In genomic region chr7:131669326-131669725, GRCm38 (mm10) we compare ENCODE assay signal across 28 mouse cellular contexts.
DNase-seq lines count a peak whose midpoint lies in the region; ATAC-seq and TF ChIP-seq lines count a peak whose summit lies in the region.
"Had no signal": no experiment of that assay in that cellular context is flagged by ENCODE, and none has a peak within 500 bp of the region (broad histone marks: within the 10 kb centered on the region; RNA-seq: fewer than 3 reads in every experiment).

No protein-coding gene starts in this region.

- no peak overlapping the region for H3K27ac ChIP-seq in forebrain, embryonic 13.5 days
- H3K27ac ChIP-seq in heart, adult 2 months = no peak overlapping the region
- H3K27ac ChIP-seq: embryonic facial prominence, embryonic 12.5 days; heart, embryonic 15.5 days; hindbrain, embryonic 15.5 days; kidney, postnatal 0 days; limb, embryonic 15.5 days; liver, embryonic 14.5 days; stomach, embryonic 15.5 days had no signal

- no peak for ATAC-seq in forebrain, embryonic 13.5 days
- ATAC-seq: activated CD4-positive, CD25-positive, alpha-beta regulatory T cell, adult 4 months; forebrain, embryonic 14.5 days; midbrain, embryonic 16.5 days had no signal

- TF ChIP-seq POLR2A in heart, adult 2 months (IDR thresholded peaks at IDR 0.05; ENCODE audit: insufficient read depth, low read depth, low read length) = no peak

- no peak overlapping the region for H3K4me3 ChIP-seq in forebrain, embryonic 13.5 days
- no peak overlapping the region for H3K4me3 ChIP-seq in heart, adult 2 months
- H3K4me3 ChIP-seq: embryonic facial prominence, embryonic 12.5 days; erythroblast, embryonic 14.5 days; heart, embryonic 15.5 days; hindbrain, embryonic 15.5 days; limb, embryonic 15.5 days; stomach, embryonic 15.5 days had no signal

- WGBS in forebrain, embryonic 13.5 days = 91% methylated on average over 4 of the region's 4 CpGs
- WGBS in heart, adult 2 months = 78% methylated on average over 4 of the region's 4 CpGs

- no peaks in the 10 kb centered on the region for H3K9me3 ChIP-seq in forebrain, embryonic 13.5 days (replicated peaks)
- H3K9me3 ChIP-seq: embryonic facial prominence, embryonic 12.5 days; heart, embryonic 15.5 days; hindbrain, embryonic 15.5 days; limb, embryonic 15.5 days; stomach, embryonic 15.5 days had no signal

- no peak overlapping the region for H3K9ac ChIP-seq in forebrain, embryonic 13.5 days
- H3K9ac ChIP-seq in heart, adult 2 months (ENCODE audit: low read depth, low read length) = no peak overlapping the region
- H3K9ac ChIP-seq: embryonic facial prominence, embryonic 12.5 days; heart, embryonic 15.5 days; hindbrain, embryonic 15.5 days; limb, embryonic 15.5 days; liver, embryonic 14.5 days; lung, embryonic 14.5 days; stomach, embryonic 15.5 days had no signal

- H3K4me2 ChIP-seq in forebrain, embryonic 13.5 days = no peak overlapping the region
- H3K4me2 ChIP-seq: embryonic facial prominence, embryonic 12.5 days; heart, embryonic 15.5 days; hindbrain, embryonic 15.5 days; limb, embryonic 15.5 days; lung, embryonic 14.5 days; stomach, embryonic 15.5 days had no signal

- H3K27me3 ChIP-seq in forebrain, embryonic 13.5 days = peaks cover 62% of the 10 kb centered on the region
- no peaks in the 10 kb centered on the region for H3K27me3 ChIP-seq in heart, adult 2 months (ENCODE audit: control insufficient read depth, insufficient read depth, low read length)
- H3K27me3 ChIP-seq: embryonic facial prominence, embryonic 12.5 days; heart, embryonic 15.5 days; hindbrain, embryonic 15.5 days; stomach, embryonic 15.5 days had no signal

- peak; percentile 12 for DNase-seq in layer of hippocampus, adult 11-12 months (ENCODE audit: low spot score)
- no peak for DNase-seq in layer of hippocampus, adult 18-20 months (ENCODE audit: low spot score in 2 of 2)
- DNase-seq in right cerebral cortex, adult 2 months (ENCODE audit: low spot score in 2 of 2) = peak; percentile 61 to 66
- DNase-seq in right cerebral cortex, postnatal 14 days = no peak
- DNase-seq in left cerebral cortex, postnatal 14 days (ENCODE audit: low spot score in 2 of 2) = peak; percentile 20 to 32
- no peak for DNase-seq in heart, adult 2 months
- DNase-seq: adrenal gland, adult 8-10 months; cerebellum, adult 18-20 months; cerebellum, postnatal 14 days; gastrocnemius, postnatal 36 days; heart, postnatal 36 days; kidney, adult 2 months; layer of hippocampus, postnatal 36 days; lung, embryonic 14.5 days; thymus, adult 18-20 months; thymus, postnatal 36 days had no signal

- no peak for TF ChIP-seq CTCF in heart, adult 2 months (IDR thresholded peaks at IDR 0.05)

- no peaks in the 10 kb centered on the region for H3K4me1 ChIP-seq in forebrain, embryonic 13.5 days
- no peaks in the 10 kb centered on the region for H3K4me1 ChIP-seq in heart, adult 2 months (ENCODE audit: control insufficient read depth, insufficient read depth, low read length)
- H3K4me1 ChIP-seq: embryonic facial prominence, embryonic 12.5 days; heart, embryonic 15.5 days; stomach, embryonic 15.5 days had no signal

- H3K36me3 ChIP-seq in forebrain, embryonic 13.5 days (ENCODE audit: poor library complexity, severe bottlenecking) = no peaks in the 10 kb centered on the region
- no peaks in the 10 kb centered on the region for H3K36me3 ChIP-seq in heart, adult 2 months (ENCODE audit: control insufficient read depth, insufficient read depth, low read length)
- H3K36me3 ChIP-seq: embryonic facial prominence, embryonic 12.5 days; heart, embryonic 15.5 days; hindbrain, embryonic 15.5 days; limb, embryonic 15.5 days; stomach, embryonic 15.5 days had no signal

- no peak for TF ChIP-seq EP300 in heart, adult 2 months (IDR thresholded peaks at IDR 0.05; ENCODE audit: insufficient read depth, low read depth, low read length)

- H3K79me2 ChIP-seq in heart, adult 2 months (replicated peaks; ENCODE audit: control insufficient read depth, insufficient read depth, low read length) = no peaks in the 10 kb centered on the region

- intact Hi-C loops in left cerebral cortex, postnatal 14 days (cut with DNase I) = no loop called here
- intact Hi-C loops in heart, adult 2 months (cut with DNase I) = no loop called here

Comparison
In these comparisons a context has a peak if more than half of its experiments do, and no peak if none do; other contexts are left out.
1. DNase-seq: peak in layer of hippocampus, adult 11-12 months (single experiment), right cerebral cortex, adult 2 months (2 of 2) and left cerebral cortex, postnatal 14 days (2 of 2); none in layer of hippocampus, adult 18-20 months (0 of 2), right cerebral cortex, postnatal 14 days (single experiment) and heart, adult 2 months (0 of 2).